Mouse (Mus musculus): ENCODE data around the gene Rad51b.
A peak's percentile ranks its signal among the peaks of the same experiment; 100 is the strongest.

The Rad51b gene

GRCm38 (mm10) chr12:79436035-79436434 is 139.0 kb downstream of the Rad51b start:
- no peak for DNase-seq (ENCODE audit: low spot score in 2 of 2)

DNA sequence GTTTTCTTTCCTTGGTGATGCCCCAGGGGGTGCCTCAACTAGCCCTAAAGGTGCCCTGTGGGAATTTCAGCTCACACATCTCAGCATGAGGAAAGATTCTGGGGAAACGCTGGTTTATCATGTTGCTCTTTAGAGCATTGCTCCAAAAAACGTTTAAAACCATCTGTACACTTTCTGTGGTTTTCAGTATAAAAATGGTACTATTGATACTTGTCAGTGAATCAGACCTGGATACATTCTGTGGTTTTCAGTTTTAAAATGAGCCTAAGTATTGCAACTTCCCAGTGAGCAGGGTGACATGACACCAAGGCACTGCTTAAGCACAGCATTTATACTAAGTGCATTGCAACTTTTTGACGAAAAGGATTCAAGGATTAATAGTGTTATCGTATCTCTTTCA is 139.8 kb downstream of the Rad51b start:
- DNase-seq (ENCODE audit: low spot score in 2 of 2), result no peak

- peak; percentile 33 to 51 for DNase-seq (ENCODE audit: low spot score in 2 of 2)
Measured at GRCm38 (mm10) chr12:79437572-79437971, 140.5 kb downstream of the Rad51b start.

DNA sequence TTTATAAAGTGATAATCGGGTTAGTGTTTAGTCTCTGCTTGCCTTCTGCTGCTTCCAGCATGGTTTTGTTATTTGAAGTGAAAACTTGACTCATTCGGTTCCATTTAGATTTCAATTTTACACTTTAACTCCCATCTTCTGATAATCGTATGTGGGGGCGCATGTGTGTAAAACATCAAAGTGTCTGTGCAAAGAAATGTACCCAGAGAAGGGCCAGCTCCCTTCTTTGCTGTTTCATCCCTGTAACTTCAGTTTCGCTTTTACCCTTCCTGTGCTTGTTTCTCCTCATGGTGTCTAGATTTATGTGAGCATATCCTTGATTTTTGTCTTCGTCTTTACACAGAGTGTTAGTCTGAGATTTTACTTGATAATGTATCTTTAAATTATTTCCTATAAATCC is 142.9 kb downstream of the Rad51b start:
- DNase-seq (ENCODE audit: low spot score in 2 of 2), result no peak

GRCm38 (mm10) chr12:79441210-79442005 is 144.3 kb downstream of the Rad51b start:
- no peak for DNase-seq (ENCODE audit: low spot score in 2 of 2)

- DNase-seq (ENCODE audit: low spot score in 2 of 2), result peak; percentile 30 to 55
Measured at GRCm38 (mm10) chr12:79442126-79442525, 145.0 kb downstream of the Rad51b start.

DNA sequence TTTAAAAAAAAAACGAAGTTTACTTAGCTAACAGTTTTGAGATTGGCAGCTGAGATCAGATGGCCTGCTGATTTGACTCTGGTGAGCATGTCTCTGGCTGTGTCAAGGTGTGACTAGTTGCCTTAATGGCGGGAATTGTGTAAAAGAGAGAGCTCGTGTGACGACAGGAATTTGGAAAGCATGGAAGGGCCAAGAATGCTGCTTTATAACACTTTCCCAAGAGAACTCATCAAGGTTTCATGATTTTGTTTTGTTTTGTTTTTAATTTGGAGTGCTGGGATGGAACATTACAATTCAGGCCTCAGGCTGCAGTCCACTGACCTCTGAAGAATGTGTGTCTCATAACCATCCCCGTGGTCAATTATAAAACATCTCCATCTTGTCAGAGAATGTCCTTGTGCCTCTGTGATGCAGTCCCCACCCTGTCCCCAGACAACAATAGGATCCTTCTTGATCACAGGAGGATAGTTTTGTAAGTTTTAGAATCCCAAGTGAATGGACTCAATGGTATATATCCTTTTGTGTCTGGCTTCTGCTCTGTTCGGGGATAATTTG is 145.8 kb downstream of the Rad51b start:
- DNase-seq (ENCODE audit: low spot score in 2 of 2), result no peak

DNA sequence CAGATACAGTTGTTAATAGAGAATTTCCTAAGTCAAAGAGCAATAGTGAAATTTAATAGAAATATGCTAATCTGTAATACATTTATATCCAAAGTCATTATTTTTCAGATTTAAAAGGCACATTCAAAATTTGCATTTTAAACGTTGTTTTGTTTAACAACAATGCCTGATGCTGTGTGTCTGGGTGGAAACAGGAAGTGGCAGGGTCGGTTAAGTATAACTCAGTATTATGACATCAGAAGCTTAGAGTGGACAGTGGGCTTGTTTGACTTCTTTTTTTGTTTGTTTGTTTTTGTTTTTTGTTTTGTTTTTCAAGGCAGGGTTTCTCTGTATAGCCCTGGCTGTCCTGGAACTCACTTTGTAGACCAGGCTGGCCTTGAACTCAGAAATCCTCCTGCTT is 147.6 kb downstream of the Rad51b start:
- DNase-seq (ENCODE audit: low spot score in 2 of 2), result no peak

DNA sequence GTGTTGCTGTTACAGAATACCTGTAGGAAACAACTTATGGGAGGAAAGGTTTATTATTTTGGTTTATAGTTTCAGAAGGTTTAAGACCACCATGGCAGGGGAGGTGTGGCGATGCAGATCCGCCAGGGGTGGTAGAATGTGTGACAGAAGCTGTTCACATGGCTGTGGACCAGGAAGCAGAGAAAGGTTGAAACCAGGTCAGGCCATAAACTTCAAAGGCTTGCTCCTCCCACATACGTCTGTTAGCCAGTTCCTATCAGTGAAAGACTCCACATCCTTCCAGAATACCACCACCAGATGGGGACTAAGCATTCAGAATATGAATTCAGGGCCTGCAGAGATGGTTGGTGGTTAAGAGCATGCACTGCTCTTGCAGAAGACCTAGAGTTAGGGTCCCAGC is 150.0 kb downstream of the Rad51b start:
- DNase-seq (ENCODE audit: low spot score in 2 of 2), result no peak

DNA sequence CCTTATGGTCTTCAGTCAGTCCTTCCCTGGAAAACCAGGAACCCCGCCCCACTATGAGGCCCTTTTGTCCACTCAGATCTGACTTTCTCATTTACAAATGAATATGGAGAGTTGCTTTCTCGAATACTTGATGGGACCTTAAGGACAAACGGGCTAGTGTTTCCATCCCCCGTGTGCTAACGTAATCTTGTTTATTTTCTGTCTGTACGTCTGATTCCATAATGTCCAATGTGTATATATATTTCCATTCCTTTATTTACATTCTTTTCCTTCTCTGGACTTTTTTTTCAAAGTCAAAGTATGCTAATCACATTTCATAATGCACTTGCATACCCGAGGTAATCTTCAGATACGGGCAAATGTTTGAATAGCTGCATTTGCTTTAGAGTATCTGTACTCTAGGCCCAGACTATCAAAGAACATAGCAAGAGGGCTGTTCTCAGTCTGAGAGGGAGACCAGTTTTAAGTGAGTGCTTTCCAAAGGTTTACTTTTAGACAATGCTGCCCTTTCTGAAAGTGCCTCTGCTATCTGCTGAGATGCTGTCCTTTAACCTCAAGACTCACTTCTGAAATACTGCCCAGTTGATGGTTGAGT is 152.8 kb downstream of the Rad51b start:
- no peak for DNase-seq (ENCODE audit: low spot score in 2 of 2)

GRCm38 (mm10) chr12:79452882-79453281 is 155.8 kb downstream of the Rad51b start:
- no peak for DNase-seq (ENCODE audit: low spot score in 2 of 2)

- DNase-seq (ENCODE audit: low spot score in 2 of 2), result no peak
Measured at GRCm38 (mm10) chr12:79454017-79454416, 156.9 kb downstream of the Rad51b start.

DNA sequence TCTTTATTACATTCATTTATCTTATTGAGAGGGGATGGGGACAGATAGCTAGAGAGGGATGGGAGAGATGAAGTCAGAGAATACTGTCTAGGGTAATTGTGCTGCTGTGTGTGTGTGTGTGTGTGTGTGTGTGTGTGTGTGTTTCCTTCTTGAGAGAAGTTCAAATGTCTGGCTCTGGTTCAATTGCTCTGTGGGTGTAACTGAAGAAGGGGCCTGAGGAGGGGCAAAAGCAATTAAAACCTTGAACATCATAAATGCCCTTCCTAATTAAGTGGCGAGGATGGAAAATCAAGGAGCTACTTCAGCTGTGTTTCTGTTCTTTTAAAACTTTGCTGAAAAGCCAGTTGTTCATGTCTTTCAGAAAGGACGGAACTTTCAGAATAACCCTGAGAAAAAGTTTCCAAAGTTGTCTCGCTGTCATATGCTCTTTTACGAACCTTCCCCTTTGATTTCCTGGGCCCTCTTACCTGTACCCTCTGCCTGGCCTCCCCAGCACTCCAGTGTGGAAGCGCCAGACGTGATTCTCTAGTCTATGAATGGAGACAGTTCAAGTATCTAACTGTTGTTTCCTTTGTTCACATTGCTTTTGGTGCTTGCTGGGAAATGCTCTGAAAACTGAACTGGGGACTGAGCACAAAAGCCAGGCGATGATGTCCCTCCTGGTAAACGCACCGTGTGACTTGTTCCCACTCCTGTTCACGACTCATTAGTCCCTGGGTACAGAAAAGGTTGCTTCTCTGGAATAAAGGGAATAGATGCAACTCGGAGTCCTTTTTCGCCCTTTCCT is 158.2 kb downstream of the Rad51b start:
- DNase-seq (ENCODE audit: low spot score in 2 of 2), result no peak

GRCm38 (mm10) chr12:79455848-79456164 is 158.7 kb downstream of the Rad51b start:
- DNase-seq (ENCODE audit: low spot score in 2 of 2), result no peak

GRCm38 (mm10) chr12:79456251-79456650 is 159.2 kb downstream of the Rad51b start:
- DNase-seq (ENCODE audit: low spot score in 2 of 2), result no peak

DNA sequence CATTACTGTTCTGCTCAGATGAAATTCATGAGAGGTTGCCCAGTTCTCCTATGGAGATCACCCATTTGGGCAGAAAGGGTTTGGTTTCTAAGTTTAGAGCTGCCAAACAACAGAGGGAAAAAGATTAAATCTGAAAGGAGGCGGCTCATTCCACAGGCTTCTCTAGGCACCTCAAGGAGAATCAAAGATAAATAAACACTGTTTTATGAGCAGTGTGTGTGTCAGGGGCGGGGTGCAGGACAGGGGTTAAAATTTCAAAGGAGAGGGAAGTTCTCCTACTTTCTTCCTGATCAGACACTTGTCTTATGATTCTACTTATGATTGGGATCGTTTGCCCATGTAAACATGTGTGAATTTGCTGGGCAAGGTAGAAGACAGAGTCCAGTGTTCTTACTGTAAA is 166.3 kb downstream of the Rad51b start:
- DNase-seq (ENCODE audit: low spot score in 2 of 2), result no peak

DNA sequence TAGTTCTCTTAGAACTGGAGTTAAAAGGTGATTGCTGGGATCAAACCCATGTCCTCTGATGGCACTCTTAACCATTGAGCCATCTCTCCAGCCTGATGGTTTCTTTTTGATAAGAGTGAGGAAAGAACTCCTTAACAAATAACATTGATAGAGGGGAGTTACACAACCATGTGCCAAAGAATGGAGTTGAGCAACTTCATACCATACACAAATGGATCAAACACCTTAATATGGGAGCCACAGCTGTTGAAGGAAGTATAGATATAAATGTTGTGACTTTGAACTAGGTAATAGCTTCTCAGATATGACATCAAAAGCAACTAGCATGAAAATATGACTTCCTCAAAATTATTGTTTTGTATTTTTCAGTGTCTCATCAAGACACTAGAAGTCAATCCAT is 173.0 kb downstream of the Rad51b start:
- DNase-seq (ENCODE audit: low spot score in 2 of 2), result no peak

DNA sequence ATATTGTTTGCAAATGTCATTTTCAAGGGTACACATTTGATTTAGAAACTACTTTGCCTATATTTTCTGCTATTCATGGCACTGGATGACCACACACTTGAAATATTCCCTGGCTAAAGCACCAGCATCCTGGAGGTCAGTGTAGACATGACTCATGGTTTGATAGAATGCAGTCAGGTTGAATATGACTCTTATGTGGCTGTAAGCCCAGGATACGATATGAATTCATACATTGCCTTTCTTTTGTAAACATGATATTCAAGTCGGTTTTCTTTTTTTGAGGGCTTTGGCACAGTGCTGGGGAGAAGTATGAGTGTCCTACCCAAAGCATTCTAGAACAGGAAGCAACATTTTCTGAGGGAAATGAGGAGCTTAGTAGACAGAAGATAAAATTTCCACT is 174.8 kb downstream of the Rad51b start:
- DNase-seq (ENCODE audit: low spot score in 2 of 2), result no peak

GRCm38 (mm10) chr12:79476413-79477046 is 179.4 kb downstream of the Rad51b start:
- DNase-seq (ENCODE audit: low spot score in 2 of 2), result no peak

GRCm38 (mm10) chr12:79478816-79479215 is 181.7 kb downstream of the Rad51b start:
- no peak for DNase-seq (ENCODE audit: low spot score in 2 of 2)

GRCm38 (mm10) chr12:79485501-79485900 is 188.4 kb downstream of the Rad51b start:
- DNase-seq (ENCODE audit: low spot score in 2 of 2), result no peak

DNA sequence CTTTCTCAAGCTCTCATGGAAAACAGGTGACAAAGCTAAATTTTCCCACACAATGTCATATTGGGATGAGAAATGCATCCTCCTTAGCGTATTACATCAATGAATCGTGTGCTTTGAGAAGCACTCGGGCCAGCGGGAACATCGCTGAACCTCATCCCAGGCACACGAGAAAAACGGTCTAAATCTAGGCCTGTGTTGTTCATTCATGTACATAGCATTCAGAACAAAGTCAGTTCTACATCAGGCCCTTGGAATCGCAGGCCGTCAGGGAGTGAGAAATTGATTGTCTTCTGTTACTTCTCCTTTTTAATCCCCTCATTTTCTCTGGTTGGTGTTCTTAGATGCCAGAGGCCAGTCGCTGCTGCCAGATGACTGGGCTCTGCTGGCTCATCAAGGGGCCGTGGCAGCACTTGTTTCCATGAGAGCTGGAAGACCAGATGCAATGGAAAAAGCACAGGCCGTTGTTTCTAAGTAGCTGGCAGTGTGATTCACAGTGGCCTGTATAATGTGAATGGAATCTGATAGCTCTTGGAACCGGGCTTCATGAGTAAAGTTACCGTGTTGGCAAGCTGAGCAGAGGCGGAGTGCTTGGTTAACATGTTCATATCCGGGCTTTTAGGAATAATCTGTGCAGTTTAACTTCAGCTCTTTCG is 191.6 kb downstream of the Rad51b start:
- DNase-seq (ENCODE audit: low spot score in 2 of 2), result no peak

Data from spleen, postnatal 36 days (tissue).